Mouse (Mus musculus) adrenal gland, postnatal 25 days (tissue): ENCODE data around the gene Mycn. TPM values are rescaled to one million over a fixed set of nuclear protein-coding genes. Genes with fewer than 3 reads are reported as not detected.
A peak's percentile ranks its signal among the peaks of the same experiment; 100 is the strongest.

ENCODE experiments used
- DNase-seq: peaks from one replicate; pipeline ENCODE4 v3.0.0; 2021; ENCODE audit warnings: mixed read lengths
- long read RNA-seq: library from polyadenylated mRNA; stranded (forward); transcript quantifications from one replicate; pipeline ENCODE4 v2.0.0, GENCODE M21; 2021
- total RNA-seq: library from RNA; stranded (reverse); gene quantifications from 2 replicates; pipeline ENCODE4 v1.2.3, GENCODE M21; 2021

Gene Mycn
- 4.2 and 7.1 TPM in 2 replicates for total RNA-seq
- long read RNA-seq, transcript Mycn-201 (3 exons, 2,674 nt): major isoform, 10 of 12 reads
- long read RNA-seq, partial matches to known transcripts: 0 of 12 reads
- long read RNA-seq, other reads (novel, unspliced or antisense): 0 of 12 reads

DNA sequence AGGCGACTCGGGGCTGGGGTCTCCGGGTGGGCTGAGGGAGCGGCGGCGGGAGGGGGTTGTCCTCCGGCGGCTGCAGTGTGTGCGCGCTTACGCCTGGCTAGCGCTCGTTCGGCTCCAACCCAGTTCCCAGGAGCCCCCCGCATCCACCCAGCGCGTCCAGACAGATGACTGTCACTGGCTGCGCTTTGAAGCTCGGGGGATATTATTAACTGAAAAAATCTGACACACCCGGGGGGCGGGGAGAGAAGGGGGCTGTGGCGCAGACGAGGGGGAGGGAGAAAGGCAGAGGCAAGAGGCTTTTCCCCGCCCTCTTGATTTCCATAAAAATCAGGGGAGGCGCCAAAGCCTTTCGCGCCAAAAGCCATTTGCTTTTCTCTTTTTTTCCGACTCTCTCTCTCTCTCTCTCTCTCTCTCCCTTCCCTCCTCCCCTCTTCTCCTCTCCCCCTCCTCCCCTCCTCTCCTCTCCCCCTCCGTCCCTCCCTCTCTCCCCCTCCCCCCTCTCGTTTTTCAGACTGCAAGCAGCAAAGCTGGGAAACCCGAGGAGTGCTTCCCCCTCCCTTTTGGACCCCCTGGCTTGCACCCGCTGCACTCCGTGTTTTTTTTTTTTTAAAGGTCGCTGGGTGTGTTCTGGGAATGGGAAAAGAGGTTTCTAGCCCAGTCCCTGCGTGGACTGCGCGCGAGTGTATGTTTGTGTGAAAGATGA lies at the start of gene Mycn:
TSS of gene Mycn (minus strand) at position 254 of the 703 bp plus-strand sequence.
- DNase-seq: peak; percentile 78

DNA sequence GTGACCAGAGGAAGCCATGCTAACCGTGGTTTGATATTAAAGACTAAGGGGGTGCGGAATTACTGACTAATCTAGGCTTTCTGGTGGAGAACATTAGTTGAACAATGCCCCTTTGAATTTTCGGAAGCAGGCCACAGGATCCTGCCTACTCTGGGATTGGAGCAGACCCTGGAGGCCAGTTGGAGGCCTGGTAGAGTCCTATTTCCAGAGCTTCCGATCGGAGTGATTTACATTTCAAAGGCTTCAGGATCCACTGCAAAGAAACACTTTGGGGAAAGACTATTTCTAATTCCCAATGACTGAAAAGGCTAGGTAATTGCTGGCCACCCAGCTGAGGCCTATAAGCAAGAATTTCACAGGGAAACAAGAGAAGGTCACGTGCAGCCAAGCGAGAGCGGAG lies 45.7 kb upstream of the Mycn start:
- DNase-seq: no peak

DNA sequence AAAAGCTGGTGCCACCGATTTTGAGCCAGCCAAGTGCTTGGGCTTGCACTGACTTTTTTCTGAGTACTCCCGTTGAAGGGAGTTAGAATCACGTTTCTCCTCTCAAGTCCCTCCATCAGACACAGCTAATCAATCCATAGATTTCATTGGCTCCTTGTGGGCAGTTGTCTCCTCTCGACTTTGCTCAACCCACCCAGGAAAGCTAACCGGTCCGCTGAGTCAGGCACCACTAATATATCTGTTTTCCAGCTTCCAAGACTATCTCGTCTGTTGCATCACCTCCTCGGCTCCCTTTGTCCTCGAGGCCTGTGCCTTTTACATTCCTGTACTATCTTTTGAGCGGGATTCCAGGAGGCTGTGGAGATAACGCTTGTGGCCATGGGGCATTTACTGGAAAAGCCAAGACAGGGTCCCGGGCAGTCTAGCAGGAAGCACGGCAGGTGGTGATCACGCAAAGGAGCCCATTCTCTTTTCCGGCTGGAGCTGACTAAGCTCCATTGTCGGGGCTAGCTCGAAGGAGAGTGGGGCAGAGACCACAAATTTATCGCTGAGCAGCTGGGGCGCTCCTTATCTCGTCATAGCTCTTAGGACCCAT lies 45.0 kb upstream of the Mycn start:
- no peak for DNase-seq

DNA sequence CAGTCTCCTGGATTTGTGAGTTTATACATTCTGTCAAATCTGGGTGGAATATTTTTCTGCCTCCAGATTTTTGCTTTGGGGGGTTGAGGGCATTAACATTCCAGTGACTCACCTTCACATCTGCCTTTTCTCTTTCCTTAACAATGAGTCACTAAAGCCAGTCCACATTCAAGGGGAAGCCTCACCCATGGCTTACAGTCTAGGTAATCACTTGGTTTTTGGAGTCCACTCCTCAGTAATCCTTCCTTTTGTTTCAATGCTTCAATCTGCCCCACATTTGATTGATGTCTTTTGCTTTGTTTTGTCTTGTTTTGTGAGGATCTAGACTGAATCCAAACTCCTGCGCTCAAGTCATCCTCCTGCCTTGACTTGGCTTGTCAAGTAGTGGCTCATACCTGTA lies 41.3 kb upstream of the Mycn start:
- DNase-seq: no peak

DNA sequence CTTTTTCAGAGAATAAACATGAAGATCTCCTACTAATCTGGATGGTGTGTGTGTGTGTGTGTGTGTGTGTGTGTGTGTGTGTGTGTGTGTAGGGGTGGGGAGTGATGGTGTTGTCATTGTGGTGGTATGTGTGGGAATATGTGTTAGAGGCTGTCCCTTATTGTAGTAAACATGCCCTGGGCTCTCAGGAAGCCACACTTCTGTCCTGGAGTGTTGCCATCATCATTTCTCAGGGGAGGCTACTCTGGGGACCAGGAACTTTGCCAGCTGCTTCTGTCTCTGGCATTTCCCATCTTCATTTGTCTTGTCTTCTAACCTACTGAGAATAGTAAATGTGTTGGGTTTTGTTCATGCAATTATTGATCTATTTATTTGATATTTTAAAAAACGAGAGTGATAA lies 33.7 kb upstream of the Mycn start:
- peak; percentile 17 for DNase-seq

DNA sequence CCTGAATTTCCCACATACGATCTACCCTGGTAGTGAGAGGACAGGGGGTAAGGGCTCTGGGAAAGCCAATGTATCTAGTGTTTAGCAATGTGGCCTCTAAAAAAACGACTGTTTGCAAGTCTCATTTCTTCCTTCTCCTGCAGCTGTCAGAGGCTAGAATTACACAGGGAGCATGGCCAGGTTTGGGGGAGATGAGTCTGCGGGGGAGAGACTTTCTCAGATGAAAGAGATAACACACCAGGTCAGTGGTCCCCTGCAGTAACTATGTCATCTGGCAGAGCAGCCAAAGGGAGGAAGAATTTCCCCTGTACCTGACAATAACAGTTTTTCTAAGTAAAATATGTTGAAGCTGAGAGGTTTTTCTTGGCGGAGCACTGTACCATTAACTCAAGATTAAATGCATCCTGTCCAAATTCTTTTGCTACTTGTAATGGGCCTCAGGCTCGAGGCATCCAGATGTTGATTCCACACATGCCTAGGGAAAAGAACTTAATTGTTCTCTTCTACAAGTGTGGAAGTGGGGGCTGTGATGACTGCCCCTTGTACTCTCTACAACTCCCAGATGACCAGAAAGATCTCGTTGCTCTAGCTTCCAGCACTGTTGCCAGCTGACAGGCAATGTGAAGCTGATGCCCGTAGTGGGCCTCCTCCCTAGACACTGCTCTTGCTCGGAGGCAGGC lies 31.2 kb upstream of the Mycn start:
- no peak for DNase-seq

DNA sequence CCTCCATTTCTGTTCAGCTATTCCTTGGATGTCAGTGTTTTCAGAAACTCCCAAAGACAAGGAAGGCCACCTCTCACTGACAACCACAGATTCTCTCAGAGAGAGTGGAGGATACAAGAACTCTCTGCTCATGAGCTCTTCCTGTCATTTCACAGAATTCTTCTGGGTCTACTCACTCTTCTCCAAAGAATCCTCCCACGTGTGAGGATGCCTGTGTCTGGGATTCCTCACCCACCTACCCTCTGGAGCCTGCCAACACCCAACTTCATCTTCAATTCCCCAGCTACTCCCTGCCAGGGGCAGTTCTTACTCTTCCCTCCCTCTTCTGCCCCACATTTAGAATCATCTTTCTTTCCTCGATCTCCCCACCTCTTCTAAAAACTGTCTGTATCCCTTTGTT lies 26.2 kb upstream of the Mycn start:
- DNase-seq: no peak

DNA sequence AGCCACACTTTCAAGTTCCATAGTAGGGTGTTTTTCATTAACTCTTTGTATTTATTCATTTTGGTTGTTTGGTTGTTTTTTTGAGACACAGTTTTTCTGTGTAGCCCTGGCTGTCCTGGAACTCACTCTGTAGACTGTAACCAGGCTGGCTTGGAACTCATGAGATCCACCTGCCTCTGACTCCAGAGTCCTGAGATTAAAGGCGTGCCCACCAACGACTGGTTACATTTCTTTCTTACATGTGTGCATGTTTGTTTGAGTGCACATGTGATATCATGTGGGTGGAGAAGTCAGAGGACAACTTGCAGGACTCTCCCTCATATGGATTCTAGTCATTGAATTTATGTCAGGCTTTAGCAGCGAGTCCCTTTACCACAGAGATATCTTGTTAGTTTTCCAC lies 23.1 kb upstream of the Mycn start:
- no peak for DNase-seq

DNA sequence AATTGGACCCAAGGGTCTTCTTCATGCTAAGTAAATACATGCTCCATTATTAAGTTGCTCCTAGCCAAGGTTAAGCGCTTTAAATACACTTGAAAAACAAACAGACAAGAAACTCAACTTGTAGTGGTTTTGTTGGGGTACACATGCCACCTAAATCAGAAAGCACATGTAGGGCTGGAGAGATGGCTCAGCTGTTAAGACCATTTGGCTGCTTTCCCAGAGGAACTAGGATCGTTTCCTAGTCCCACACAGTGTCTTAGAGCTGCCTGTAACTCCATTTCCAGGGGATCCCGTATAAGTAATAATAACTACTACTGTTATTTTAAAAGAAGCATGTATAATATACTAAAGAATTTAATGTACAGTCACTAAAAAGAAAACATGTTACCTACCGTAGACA lies 5.9 kb upstream of the Mycn start:
- no peak for DNase-seq

DNA sequence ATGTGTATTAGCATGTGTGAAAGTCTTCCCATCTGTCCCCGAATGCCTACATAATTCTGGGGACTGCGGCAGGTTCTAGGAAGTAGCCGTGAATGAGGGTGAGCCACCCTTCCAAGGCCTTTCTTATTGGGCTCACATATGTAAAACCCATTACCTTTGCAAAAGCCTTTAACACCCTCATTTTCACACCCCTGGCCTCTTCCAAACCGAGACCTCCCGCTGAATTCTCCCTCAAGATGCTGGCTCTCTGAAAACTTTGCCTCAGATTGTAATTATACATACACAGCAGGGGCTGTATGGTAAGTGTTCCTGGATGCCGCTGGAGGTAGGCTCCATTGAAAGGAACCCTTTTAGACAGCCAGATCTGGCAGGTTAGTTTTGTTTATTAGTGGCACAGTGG lies 1.6 kb upstream of the Mycn start:
- no peak for DNase-seq

DNA sequence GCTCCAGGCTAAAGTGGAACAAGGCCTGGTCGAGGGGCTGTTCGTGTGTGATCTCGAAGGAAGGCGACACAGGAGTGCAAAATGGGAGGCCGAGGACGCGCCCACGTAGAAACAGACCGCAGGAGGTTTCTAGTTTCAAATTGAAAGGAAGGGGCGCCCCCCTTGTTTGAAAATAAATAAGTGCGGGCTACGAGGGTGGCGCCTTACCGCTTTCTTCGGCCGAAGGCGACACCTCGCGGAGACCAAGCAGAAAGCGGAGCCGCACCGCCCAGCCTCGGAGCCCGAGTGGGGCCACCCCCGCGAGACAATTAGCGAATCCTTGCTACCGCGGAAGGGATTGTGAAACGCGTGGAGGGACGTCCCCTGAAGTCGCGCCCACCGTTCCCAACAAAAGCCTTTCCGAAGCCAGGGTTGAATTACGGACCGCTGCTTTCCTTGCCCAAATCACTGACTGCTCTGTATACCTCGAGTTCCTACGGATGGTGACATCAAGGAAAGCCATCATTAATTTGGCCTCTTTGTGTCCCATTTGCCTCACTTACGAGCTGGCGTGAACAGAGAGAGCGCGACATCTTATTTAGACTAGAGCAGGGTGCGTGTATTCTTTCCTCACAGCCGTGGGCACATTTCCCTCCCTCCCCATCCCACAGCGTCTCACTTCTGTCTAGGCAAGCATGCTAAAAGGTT lies 793 bp upstream of the Mycn start:
- DNase-seq: peak; percentile 84

DNA sequence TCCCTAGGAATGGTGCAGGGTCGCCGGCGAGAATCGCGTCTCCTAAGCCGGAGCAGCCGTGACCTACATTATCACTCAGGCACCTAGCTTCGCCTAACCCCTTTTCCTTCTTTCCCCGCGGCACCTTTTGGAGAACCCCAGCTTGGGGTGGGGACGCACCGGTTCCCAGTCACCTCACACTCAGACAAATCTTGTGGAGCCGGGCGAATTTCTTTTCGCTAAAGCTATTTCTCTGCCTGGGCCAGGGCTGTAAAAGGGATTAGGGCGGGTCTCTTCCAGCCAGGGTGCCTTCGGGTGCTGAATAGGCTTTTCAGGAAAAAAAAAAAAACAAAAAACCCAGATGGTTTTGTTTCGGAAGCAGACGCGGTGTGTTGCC lies 597 bp downstream of the Mycn start:
- DNase-seq: peak; percentile 8

DNA sequence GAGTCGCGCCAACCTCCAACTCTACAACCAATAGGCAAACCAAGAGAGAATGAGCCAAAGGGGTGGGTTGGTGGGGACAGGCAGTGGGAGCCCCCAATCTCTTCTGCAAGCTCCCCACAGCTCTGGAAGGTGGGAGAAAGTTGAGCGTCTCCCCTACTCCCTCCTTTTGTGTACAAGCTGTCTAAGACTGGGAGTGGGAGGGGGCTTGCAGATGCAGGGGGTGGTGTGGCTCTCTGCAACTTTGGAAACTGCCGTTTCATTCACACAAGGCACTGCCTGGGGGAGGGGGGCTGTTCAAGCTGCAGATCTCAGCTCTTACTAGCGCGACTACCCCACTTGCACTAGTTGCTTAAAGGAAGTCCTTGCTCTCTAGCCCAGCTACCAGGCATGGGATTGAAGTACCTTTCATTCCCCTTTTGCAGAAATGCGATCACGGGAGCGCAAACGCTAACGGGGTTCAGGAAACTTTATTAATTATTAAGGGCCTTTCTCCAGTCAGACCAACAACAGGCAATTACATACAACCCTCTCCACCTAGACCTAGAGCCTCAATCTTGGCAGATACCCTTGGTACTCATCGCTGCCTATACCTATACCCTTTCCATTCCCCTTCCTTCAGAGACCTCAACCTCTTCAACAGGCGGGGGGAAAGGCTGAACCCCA lies 1.1 kb downstream of the Mycn start:
- DNase-seq: peak; percentile 2

DNA sequence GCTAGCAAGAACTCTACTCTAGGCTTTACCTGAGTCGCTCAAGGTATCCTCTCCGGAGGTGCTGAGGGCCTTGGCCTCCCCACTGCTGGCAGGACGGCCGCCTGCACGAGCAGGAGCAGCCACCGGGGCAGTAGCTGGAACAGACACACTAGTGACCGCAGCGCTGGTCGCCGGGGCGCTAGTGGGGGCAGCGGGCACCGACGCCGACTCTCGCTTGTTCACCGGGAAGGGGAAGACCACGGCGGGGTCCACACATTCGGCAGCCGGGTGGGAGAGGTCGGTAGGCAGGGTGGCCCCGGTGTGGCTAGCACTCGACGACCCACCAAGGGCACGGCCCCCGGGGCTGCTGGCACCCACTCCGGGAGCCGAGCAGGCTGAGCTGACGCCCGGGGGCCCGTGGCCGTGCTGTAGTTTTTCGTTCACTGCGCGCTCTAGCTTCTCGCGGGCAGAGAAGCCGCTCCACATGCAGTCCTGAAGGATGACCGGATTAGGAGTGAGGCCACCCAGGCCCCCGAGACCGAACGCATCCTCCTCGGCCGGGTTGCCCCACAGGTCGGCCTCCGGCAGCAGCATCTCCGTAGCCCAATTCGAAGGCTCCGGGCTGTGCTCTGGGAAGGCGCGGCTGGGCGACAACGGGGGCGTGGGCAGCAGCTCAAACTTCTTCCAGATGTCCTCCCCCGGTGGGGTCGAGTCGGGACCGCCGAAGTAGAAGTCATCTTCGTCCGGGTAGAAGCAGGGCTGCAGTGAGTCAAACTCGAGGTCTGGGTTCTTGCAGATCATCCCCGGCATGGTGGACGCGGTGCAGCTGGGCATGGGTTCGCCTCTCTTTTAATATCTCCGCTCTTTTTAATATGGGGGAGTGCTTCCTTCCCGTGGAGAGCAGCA lies 1.9 kb downstream of the Mycn start:
- DNase-seq: peak; percentile 46

DNA sequence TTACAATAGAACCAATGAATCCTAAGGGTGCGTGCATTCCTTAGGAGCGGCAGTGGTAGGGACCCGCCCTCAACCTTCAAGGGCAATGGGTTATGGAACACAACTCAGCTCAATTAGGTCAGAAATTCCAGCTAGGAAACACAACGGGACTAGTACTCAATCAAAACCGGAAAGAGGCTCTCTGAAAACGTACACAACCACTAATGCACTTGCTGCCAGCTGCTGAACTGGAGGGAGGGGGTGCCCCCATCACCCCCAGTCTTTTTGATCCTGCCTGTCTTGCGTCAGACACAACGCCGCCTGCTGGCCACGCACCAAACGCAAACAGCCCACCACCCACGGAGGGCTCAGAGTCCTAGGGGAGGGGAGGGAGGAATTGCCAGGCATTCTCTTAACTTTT lies 2.9 kb downstream of the Mycn start:
- peak; percentile 62 for DNase-seq

DNA sequence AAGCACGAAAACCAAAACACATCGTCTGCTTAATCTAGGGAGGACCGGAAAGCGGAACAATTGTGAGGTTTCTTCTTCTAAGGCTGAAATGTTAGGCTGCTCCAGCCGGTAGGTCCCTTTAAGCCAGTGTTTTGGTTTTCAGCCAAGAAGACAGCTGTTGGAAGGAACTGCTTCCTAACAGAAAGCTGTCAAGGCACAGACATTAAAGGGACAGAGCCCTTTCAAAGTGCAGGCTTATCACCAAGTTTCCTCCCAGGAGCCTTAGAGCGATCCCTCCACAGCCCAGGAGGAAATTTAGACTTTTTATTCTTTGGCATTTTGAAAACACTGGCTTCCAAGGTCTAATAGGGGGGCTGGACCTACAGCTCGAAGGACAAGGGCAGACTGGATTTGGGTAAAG lies 3.4 kb downstream of the Mycn start:
- no peak for DNase-seq

DNA sequence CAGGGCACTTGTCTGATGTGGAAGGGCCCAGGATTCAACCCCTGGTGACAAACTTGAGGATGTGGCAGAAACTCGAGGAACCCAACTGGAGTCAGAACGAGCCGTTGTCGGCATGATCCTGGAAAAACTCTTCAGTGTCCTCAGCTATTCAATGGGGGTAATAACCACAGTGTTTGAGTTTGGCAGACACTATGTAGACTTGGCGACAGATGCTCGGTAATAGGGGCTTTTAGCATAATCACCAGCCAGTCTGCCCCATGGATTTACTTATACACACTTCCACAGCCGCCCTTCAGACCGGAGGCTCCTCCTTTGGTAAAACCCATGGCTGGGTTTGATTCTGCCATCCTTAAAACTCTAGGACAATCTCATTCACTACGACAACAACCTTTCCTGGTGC lies 4.0 kb downstream of the Mycn start:
- no peak for DNase-seq

DNA sequence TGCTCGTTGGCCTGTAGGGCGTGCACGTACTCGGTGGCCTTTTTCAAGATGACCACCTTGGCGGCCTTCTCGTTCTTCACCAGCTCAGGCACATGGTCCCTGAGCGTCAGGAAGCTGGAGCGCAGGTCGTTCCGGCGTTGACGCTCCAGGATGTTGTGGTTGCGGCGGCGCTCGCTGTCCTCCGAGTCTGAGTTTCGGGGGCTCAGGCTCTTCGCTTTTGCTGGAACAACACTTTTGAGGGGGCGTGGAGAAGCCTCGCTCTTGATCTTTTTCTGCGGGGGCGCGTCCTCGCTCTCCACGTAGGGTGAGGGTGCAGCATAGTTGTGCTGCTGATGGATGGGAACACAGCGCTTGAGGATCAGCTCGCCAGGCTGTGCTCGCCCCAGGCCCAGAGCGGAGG lies 4.6 kb downstream of the Mycn start:
- DNase-seq: no peak

DNA sequence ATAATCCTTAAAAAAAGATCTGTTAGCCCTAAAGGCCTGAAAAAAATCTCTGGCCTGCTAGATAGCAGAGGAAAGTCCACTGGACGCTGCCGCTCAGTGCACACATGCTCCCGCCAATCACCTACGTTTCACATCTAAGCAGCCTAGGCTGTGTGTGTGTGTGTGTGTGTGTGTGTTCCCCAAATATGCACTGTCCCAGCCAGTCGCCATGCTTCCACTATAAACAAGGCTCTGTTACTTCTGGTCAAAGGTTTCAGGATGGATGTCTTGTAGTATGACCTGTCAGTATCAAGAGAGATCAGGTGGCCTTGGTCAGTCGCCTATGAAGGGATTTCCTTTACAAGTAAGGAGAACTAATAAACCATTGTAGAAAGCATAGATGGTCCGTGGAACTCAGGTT lies 9.5 kb downstream of the Mycn start:
- no peak for DNase-seq

DNA sequence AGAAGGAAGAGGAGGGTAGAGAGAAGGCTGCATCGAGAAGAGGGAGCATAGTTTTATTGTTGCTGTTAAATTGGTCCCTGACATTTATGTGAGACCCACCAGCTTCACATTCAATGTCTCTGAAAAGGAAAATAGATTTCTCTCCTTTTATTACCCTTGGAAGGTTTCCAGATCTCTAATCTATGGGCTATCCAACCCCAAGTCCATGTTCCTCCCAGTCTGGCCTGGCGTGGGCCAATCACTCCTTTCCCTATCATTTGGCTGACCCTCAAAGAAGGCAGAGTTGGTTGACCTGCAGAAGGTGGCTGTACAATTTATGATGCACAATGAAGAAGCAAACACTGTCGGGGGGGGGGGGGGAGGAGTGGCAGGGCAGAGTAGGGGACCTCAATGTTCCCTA lies 13.5 kb downstream of the Mycn start:
- DNase-seq: no peak

DNA sequence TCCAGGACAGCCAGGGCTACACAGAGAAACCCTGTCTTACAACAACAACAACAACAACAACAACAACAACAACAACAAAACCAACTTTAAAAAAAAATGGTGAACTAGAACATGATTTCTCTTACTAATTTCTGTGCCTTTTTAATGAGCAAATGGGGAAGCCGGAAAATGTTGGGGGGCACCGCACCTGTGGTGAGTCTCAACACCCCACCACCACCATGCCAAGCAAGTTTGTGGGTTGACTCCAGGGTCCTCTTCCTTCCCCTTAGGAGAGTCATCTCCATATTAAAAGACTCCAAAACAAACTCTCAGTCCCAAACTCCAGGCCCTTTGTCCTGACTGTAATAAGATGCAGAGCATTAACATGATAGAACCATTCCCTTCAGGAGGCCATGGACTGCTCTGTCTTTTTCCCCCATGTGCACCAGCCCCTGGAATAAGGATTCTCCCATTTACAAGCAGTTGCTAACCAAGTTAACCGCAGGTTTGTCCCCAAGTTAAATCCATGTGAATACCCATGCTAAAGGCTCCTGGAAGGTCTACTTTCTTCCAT lies 14.7 kb downstream of the Mycn start:
- DNase-seq: no peak
